Mouse (Mus musculus): ENCODE measurements at regions not wholly inside any gene's neighbourhood (a gene's known extent, or its start where the extent isn't known, plus 50 kb on each side); places are given as distances from the start of the nearest gene placed in this dataset.

DNA sequence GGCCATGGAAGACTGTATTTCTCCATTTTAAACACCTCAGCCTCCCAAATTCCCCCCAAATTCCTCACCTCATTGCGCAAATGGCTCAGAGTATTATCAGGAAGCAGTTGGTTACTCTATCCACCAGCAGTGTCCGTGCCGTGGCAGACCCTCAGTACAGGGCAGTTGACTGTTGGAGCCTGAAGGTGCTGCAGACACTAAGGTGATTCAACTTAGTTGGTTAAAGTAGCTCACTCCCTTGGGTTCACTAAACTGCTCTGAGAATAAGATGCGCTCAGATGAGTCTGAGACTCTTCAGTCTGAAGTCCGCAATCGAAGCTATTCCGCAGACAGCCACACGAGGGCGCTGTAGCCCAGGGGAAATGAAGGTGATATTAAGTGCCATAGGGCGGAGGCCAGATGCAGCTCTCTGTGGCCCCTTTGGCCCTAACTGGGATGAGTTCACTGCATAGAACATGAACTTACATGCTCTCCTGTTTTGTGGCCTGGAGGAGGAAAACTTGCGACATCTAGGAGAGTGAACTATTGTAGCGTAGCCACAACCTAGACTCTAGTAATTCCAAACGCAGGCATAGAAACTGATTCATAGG lies 62.9 kb downstream of the Amer3 start:
- peak; percentile 52 for DNase-seq (ENCODE audit: low spot score)

DNA sequence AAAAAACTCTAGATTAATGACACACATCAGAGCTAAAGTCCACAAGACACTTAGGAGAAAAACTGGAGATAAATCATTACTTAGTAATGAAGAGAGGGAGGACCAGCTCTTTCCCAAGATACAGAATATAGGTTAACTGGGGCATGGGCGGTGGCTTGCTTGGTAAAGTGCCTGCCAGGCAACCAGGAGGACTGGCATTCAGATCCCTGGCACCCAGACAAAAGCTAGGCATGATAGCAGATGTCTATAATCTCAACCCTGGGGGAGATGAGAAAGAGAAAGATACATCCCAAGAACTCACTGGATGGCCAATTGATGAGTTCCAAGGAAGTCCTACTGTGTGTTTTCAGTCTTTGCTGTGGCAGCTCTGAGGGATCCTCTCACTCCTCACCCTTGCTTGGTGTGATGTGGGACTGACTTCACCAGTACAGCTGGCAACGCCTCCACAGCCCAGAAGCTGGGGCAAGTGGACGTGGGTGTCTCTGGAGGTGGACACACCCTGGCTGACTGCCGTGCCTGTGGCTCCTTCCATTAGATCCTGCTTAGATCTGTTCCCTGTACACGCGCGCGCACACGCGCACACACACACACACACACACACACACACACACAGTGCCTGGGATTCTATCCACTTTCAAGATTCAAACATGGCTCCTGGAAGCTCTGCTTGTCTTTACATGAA lies 74.6 kb downstream of the Amer3 start:
- no peak for DNase-seq (ENCODE audit: low spot score)

DNA sequence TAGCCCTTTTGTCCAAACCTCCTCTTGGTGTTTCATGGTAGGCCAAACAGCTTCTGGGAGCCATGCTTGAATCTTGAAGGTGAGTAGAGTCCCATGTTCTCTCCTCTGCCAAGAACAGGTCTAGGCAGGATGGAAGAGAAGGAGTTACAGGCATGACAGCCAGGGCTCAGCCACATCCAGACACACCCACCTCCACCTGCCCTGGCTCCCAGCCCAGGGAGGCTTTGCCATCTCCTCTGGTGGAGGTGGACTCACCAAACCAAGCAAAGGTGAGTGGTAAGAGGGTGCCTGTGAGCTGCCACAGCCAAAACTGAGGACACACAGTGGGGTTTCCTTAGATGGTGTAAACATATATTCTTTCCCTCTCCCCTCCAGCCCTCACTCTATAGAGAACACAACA lies 78.0 kb downstream of the Amer3 start:
- no peak for DNase-seq (ENCODE audit: low spot score)

DNA sequence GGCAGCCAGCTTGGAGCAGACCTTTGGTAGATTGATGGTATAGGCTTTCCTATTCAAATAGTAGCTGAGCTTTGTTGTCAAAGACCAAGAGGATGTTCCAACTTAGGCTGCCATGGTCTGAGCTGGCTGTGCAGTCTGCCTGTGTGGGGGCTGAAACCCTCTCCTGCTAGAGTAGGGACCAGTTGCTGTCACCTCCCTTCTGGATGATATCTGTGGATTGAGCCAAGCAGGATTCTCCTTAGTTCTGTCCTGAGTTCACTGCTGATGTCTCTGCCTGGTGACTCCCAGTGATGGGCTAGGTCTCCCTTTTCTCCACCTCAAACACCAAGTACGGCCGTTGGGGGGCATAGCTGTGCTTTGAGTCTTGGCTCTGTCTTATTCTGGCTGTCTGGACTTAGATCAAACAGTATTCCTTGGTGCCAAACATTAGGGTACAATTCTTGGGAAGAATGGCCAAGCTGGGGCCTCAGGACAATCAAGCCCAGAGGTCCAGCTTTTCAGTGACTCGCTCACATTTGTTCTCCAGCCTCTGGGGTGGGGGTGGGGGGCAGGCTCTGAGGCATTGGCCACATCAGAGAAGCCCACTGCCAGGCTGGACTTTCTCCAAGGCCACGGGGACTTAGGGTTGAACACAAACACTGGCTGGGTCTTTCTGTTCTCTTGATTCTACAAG lies 84.6 kb downstream of the Amer3 start:
- DNase-seq (ENCODE audit: low spot score), result no peak

DNA sequence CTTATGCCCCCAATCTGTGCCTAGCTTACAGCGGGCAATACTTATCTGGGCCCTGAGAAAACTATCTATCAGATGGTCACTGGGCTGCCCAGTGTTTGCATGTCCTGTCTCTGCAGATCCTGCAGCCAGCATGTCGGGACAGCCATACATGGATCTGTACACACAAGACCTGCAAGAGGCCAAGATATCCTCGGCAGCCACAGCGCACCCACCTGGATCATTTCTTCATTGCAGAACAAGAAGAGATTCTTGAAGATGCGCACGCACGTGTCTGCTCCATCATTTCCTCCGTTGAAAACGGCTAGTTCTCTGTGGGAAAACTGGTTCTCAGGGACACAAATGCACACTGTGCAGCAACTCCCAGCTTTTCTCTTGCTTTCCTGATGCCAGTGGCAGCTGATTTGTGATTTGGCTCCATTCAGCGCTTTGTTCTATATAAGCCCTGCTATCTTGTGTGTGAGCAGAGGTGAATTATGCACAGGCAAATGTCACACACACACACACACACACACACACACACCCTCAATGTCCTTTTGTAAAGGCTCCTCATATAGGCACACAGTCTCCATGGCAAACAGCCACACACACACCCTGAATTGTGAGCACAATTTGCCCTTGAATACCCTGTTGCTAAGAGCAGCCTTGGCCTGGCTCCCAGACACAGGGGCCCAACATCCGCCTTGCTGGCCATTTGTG lies 85.5 kb downstream of the Amer3 start:
- no peak for DNase-seq (ENCODE audit: low spot score)

DNA sequence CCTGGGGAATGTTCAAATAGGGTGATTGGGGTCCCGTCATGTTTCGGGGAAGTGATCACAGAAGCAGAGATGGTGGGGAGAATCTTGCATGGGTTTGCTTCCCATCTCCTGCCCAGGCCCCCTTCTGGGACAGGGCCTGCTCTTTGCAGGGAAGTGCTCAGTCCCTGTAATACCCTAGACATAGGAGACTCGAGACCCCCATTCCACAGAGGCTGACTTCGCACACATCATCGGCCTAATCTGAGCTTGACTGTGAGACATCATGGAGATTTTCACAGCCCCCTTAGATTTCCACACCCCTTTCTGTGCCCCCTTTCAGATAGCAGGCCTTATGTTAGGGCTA lies 86.0 kb downstream of the Amer3 start:
- no peak for DNase-seq (ENCODE audit: low spot score)

DNA sequence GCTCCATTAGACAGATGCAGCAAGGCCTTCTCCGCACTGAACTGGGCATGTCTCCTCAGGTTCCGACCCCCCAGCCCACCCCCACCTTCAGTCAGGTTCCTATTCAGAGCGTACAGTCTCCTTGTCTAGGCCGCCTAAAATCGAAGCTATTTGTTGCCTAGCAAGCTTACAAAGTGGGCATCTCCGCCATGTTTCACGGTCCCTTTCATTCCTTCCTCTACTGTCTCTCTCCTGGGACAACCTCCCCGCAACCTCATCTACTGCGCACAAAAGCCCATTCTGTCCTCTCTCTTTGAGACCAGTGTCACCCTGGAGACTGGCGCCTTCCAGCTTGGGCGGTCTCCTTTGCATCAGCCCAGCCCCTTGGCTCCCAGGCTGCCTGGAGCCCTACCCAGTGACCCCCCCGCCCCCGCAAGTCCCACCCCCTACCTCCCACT lies 86.8 kb downstream of the Amer3 start:
- no peak for DNase-seq (ENCODE audit: low spot score)

DNA sequence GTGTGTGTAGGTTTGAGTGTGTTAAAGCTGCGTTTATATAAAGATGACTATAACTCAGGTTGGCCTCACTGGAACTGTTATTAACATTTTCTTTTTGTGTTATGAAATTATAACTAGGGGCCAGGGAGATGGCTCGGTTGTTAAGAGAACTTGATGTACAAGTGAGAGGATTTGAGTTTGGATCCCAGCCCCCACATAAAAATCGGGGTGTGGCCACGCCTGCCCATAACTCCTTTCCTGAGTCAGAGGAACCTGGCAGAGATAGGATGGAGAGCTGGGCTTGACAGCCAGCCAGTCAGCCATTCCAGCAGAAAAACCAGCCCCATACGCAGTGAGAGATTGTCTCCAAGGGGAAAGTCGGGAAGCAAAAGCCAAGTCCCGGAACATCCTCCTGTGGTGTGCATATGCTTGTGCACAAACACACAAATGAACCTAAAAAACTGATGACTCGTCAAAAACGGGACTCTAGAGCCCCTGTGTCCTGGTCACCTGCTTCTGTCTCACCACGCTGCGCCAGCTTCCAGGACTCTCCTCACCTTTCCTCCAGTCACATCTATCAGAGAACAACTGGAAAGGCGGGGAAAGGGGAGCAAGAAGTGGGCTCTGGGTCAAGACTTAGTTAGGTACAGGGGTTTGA lies 97.8 kb downstream of the Amer3 start:
- no peak for DNase-seq (ENCODE audit: low spot score)

DNA sequence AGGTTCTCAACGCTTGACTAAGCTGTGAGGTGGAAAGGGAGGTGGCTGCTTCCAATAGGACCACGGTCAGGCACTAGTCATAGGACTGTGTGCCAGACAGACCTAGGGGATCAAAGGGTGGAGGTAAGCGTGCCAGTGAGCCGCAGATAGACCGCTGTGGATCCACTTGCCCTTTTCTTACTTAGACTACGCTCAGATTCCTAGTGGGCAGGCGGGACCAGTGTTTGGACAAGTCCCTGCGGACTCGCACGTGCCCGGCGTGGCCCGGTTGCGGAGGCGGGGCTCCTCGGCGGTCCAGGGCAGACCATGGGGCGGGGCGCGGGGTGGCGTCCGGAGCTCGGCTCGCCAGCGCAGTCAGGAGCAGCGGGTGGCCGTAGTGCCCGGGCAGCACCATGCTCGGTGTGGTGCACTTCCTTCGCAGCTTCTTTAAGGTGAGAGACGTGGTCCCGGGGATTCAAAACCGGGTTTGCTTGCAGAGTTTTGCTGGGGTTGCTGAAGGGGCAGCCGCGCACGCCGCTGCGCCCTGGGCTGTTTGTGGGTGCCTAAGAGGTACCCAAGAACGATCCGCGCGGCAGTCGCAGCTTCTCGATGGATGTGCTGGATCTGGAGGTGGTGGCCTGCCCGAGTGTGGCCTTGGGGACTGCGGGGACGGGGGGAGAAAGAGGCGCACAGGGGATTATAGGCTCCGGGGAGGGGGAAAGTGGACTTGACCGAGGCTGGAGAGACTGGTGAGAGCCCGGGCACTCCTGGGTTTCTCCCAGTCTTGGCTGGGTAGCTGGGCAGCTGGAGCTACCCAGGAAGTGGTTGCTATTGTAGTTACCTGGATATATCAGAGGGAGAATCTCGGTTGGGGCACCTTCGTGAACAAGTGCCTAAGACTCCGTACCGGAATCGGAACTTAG lies 98.6 kb downstream of the Amer3 start:
- no peak for DNase-seq (ENCODE audit: low spot score)

DNA sequence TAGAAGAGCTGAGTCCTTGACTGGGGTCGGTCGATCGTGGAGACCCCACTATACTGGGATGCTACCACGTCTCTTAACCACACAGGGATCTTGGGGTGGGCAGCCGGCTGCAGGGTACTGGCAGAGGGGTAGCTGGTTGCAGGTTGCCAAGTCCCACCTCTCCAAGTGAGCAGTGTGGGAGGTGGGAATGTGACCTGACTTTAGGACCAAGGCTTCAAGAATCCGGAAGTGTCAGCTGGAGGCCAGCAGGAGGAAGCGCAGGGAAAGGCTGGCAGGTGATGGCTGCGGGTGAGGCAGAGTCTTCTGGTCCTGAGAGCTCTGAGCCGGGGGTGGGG lies 99.2 kb downstream of the Amer3 start:
- DNase-seq (ENCODE audit: low spot score), result no peak

DNA sequence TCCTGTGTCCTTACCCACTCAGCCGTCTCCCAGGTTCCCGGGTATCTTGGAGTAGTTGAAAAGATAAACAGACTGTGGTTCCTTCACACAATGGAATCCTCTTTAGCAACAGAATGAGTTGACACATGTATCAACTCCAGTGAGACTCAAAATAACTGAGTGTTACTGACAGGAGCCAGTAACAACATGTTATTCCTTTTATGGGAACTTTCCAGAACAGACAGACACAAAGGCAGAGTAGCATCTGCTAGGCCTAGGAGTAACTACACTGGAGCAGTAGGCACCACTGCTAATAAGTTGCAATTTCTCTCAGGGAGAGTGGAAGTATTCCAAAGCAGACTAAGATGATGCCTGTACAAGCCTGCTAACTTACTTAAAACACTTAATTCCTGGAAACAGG lies 107.1 kb downstream of the Amer3 start:
- DNase-seq (ENCODE audit: low spot score), result no peak

DNA sequence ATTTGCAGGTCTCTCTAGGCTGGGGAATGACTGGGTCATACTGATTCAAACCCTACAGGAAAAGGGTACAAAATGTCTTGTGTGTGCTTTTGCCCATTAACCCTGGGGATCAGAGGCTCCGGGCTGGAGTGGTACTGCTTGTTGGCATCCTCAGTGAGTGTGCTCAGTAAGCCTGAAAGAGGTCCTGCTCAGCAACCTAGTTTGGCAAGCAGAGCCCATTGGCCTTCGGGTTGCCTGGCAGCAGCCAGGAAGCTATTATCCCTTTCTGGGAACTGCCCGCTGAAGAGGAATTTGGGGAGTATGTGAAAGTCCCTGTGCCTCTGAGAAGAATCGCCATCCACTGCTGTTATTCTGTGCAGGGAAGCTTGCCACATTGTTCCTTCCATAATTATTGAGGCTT lies 117.1 kb downstream of the Amer3 start:
- DNase-seq (ENCODE audit: low spot score), result no peak

DNA sequence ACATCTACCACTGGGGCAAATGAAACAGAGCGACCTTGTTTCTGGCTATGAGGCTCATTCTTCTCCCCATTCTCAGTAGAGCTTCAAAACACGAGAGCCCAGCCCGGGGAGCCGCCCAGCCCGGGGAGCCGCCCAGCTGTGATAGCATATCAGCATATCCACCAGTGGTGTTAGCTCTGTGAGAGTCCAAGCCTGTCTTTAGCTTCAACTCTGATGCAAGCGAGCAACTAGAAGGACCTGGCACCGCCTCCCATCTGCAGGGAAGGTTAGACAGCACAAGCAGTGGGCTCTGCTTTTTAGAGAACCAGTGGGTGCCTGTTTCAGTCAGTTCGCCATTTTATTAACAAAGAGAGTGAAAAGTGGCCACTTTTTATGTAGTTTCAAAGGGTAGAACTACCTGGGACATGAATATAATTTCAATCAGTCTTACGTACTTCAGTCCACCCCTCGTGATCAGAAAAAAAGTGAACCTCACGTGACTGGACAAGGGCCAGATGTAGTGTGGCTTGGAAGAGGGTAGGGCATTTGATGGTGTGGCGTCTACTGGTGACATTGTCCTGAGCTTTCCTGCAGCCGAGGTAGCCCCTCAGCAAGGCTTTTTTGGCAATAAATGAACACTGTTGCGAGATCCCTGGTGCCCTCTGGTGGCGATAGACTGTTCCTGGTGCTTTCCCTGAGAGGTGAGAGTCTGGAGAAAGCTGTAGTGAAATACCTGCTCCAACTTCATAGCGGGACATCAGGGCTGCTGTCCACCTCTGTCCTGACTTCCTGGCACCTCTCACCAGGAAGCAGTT lies 121.0 kb downstream of the Amer3 start:
- peak; percentile 24 for DNase-seq (ENCODE audit: low spot score)

DNA sequence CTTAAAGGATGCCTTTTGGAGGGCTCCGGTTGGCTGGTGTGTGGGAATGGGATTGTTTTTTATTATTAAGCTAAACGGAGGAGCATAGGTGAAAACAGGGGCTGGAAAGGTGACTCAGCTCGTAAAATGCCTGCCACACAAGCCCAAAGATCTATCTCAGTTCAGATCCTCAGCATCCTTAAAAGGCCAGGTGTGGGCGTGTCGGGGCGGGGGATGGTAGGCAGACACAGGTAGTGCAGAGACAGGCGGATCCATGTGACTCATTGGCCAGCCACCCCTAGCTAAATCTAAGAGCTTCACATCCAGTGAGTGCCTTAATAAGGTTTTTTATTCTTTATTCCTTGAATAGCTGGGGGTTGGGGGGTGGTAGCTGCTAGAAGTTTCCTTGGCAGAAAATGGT lies 122.0 kb downstream of the Amer3 start:
- DNase-seq (ENCODE audit: low spot score), result no peak

DNA sequence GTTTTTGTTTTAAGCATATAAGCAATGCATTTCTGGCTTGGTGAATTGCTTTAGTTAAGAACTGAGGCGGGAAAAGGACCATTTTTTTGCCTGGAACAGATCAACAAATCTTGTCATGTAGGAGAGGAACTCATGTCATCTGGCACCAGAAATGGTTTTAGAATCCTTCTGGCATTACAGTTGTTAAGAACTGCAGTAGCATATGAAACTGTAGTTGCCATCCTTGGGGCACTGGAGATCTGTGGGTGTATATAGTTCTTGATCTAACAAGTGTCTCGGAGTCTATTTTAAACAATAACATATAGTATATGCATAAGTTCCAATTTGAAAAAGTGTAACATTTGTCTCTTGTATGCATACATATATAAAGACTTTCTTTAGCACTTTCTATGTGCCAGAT lies 129.6 kb downstream of the Amer3 start:
- DNase-seq (ENCODE audit: low spot score), result no peak

DNA sequence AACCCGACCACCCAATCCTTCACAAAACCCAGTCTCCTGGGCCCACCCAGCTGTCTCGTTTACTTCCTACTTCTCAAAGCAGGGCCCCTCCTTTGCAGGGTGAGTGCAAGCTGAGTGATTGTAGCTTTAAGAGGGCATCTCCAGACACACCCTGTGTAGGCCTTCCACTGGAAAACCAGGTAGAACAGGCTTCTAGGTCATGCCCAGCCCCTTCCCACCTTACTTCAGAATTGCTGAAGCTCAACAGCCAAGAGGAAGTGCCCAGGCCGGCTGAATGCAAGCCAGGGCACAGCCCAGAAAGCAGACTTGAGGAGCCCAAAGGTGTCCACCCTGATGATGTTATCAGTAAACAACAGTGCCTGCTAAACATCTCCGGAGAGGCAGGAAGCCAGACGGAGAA lies 120.2 kb downstream of the Fam168b start:
- DNase-seq (ENCODE audit: low spot score), result no peak

DNA sequence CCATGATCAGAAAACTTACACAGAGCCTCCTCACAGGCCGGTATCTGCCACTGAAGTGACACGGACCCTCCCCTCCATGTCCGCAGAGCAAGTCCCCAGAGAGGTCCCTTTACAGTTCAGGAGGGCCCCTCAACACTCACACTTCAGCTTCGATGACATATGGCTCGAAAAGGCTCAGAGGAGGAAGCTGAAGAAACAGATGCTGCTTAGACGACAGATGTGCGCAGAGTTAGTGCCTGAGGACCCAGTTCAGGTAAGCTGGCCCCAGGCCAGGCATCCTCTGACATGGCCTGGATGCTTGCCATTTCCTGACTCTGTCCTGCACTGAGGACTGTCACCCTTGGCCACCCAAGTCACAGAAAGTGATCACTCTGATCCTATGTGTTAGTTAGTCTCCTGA lies 110.7 kb downstream of the Fam168b start:
- DNase-seq (ENCODE audit: low spot score), result no peak

DNA sequence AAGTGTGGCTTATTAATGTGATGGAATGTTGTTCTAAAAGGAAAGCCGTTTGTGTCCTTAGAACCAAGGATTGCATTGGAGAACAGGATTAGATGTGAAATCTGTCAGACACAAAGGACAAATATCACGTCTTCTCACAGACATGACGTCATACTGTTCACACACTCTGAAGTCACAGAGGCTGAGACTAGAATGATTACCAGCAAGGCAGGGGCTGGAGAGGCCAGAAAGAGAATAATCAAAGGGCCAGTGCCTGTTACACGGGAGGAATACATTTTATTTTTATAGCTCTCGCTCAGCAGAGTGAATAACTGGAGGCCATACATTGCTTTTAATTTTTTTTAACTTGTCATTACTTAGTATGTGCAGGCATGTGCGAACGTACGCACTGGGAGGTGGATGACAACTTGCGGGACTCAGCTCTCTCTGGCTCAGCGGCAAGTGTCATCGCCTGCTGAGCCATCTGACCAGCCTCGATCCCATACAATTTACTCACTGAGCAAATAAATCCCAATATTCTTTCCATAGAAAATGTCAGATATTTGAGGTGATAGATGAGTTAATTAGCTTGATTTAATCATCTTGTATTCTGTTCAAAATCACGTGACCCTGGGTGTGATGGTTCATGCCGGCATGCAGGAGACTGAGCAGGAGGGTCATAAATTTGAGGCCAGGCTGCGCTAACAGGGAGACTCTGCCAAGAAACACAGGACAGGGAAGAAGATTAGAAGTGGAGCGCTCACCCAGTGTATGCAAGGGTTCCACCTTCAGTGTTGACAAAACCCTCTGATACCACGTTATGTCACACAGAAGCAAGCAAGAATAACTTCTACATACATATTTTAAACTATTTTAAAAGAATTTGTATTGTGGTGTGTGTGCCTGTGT lies 109.6 kb downstream of the Fam168b start:
- DNase-seq (ENCODE audit: low spot score), result no peak

DNA sequence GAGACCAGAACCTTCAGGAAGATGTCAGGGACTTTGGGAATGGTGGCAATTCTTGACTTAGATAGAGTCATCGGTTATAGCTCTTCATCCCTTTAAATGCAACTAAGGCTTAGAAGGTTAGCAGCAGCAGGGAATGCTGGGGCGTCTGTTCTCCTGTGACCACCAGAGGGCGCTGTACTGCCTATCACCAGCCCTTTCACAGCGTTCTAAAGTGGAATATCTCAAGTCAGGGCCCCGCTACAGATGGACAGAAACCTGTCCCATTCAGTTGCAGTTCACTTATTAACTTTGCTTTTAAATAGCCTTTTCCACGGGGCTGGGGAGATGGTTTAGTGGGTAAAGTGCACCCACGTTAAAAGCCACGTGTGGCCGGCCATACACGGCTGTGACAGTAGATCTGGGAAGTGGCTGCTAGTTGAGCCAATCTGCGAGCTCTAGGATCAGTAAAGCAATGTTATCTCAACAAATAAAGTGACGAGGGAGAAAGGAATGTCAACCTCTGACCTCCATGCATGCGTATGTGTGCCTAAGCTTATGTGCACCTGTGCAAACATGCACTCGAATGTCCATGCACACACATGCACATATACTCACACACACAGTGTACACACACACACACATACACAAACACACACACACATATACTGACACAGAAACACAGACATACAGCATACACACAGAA lies 104.3 kb downstream of the Fam168b start:
- DNase-seq (ENCODE audit: low spot score), result peak; percentile 58

Measured in thymus, postnatal 0 days (tissue).